Mouse (Mus musculus): ENCODE measurements at regions not wholly inside any gene's neighbourhood (a gene's known extent, or its start where the extent isn't known, plus 50 kb on each side); places are given as distances from the start of the nearest gene placed in this dataset.
A peak's percentile ranks its signal among the peaks of the same experiment; 100 is the strongest.

GRCm38 (mm10) chr8:74082866-74083618, 729.7 kb upstream of the Large1 start:
- no peak for DNase-seq

GRCm38 (mm10) chr8:74073865-74074264, 720.5 kb upstream of the Large1 start:
- DNase-seq, result peak; percentile 4

- DNase-seq, result no peak
These were observed 718.1 kb upstream of the Large1 start for GRCm38 (mm10) chr8:74071484-74071883.
